Mouse (Mus musculus): ENCODE data around the gene Gm16434.
"Not testable (repeated sequence)": the region's sequence is repeated elsewhere in the genome, so short reads cannot be mapped to it uniquely, and the experiment has no call there.

Gene Gm16434

DNA sequence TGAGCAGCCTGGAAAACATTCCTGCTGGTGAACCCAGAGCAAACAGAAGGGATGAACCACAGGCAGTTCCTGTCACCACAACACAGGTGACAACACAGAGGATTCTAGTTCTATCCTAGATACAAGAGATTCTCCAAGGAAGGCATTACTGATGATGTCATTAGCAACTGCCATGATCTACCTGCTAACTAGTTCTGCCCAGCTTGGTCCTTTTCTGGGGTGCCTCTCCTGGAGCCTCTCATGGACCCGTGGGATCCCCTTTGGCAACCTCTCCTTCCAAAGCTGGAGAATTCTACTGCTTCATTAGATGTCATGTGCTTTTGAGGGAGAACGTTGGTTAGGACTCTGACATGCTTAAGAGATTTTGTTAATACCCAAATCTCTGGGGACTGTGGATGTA lies at the start of gene Gm16434:
Gene Gm16434, minus strand, starts transcription at position 101 of the 400 bp plus-strand sequence.
- in situ Hi-C loops (cut with MboI, MseI): loop anchor here (5.0 to 10.0 kb wide), 2 partner anchors 70 to 72 kb away; partner anchors contain the start of gene Gm6676 (in 1 of the 2)

DNA sequence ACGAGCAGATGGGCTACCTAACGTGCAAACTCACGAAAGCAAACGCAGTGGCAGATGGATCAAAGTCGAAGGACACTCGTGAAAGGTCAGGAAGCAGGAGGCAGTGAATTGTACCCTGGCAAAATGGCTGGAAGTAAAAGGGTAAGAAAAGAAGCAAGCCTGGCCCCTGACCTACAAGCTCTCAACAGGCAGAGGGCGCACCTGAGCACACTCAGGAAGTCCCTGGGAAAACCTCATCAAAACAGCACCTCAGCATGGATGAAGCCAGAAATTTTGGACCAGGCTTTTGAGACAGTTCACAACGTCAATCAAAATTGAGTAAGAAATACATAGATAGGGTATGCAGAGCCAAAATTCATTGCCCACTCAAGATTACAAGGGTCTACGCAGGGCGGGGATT lies 49.2 kb upstream of the Gm16434 start:
- in situ Hi-C loops (cut with MboI, MseI): loop anchor here (5.0 kb wide), 1 partner anchor 1206 kb away; no protein-coding TSS in a partner anchor

DNA sequence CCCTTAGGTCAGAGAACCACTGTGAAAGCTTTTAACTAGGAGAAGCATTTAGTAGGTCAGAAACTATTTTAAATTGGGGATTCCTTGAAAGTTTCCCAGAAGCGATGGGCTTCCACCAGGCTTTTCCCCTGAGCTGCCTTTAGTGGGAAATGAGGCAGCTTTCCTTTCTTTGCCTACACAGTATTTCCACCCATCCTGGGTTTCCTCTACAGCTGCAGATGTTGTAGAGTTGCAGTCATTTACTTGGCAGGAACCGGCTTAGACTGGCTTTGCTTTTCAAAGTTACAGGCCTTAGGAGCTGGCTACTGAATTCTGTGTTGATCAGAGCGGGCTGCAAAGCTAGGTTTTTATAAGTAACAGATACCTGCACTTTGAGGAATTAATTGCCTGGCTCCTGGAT lies 5.7 kb upstream of the Gm16434 start:
- in situ Hi-C loops (cut with MboI, MseI): not testable (repeated sequence)

DNA sequence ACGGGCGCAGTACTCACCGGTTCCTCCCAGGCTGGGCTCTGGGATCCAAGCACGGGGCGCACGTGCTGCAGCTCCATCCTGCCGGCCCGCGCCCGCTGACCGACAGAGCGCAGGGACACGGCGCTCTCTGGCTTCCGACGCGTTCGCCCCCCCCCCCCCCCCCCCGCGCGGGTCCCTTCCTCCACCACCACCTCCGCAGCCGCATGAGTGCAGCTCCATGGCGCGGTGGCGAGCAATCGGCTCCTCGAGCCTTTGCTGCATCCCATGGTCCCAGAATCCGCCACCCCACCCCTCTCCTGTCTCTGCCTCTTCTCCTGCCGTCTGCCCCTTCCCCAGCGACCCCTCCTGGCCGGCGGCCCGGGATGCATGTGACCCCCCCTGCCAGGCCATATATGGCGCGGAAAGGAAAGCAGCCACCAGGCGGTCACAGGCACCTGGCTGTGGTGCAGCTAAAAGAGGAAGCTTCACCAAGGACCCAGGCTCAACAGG lies 19.8 kb downstream of the Gm16434 start, which contains the start of gene Gm3512:
Gene Gm3512, minus strand, starts transcription at position 51 of the 489 bp plus-strand sequence.
- in situ Hi-C loops (cut with MboI, MseI): not testable (repeated sequence)
